10 mouse cellular contexts compared by ENCODE assay signal in the genomic region with DNA sequence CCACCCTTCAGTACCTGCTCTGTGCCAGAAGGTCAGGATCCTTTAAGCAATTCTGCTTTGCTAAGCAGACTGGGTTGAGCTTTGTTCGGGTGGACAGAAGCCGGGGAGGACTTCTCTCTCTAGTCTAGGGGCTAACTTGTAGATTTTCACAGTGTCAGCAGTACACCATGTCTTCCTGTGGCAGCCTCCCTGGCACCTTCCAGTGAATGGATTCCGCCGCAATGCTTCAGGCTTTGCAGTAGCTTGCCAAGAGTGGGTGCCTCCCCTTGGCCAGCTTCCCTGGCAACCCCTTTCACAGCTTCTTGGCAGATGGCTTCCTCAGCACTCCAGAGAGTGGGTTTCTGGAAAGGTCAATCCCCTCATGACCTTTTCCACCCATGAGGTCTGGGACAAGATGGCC. TPM values are rescaled to one million over a fixed set of nuclear protein-coding genes. Genes with fewer than 3 reads are reported as not detected.
DNase-seq lines count a peak whose midpoint lies in the region; ATAC-seq and TF ChIP-seq lines count a peak whose summit lies in the region.
"Had no signal": no experiment of that assay in that cellular context is flagged by ENCODE, and none has a peak within 500 bp of the region (broad histone marks: within the 10 kb centered on the region; RNA-seq: fewer than 3 reads in every experiment).

No protein-coding gene starts in this region.

- no peak for TF ChIP-seq CTCF in liver, postnatal 0 days (IDR thresholded peaks at IDR 0.05; ENCODE audit: low read depth)

- no peak overlapping the region for H3K9ac ChIP-seq in heart, embryonic 11.5 days (ENCODE audit: low read depth, low read length)
- no peak overlapping the region for H3K9ac ChIP-seq in liver, postnatal 0 days (replicated peaks)
- H3K9ac ChIP-seq in liver, embryonic 11.5 days (ENCODE audit: low read depth, low read length), result no peak overlapping the region
- H3K9ac ChIP-seq: midbrain, embryonic 12.5 days had no signal

- peak; percentile 89 for DNase-seq in heart, adult 11 months
- DNase-seq in NIH3T3 (ENCODE audit: low read depth), result peak; percentile 46
- peak; percentile 34 to 51 for DNase-seq in cerebellum, postnatal 25 days
- DNase-seq in layer of hippocampus, adult 9-11 months, result peak; percentile 65
- DNase-seq in right cerebral cortex, postnatal 36 days (ENCODE audit: low spot score in 2 of 2), result peak; percentile 51 to 58
- no peak for DNase-seq in liver, postnatal 0 days
- DNase-seq in liver, embryonic 11.5 days (ENCODE audit: low spot score), result no peak

- TF ChIP-seq EP300 in liver, postnatal 0 days (IDR thresholded peaks at IDR 0.05; ENCODE audit: low read depth), result no peak

- WGBS in heart, embryonic 11.5 days (ENCODE audit: insufficient replicate concordance), result 90% methylated on average over 4 of the region's 4 CpGs
- 80% methylated on average over 4 of the region's 4 CpGs for WGBS in liver, postnatal 0 days (ENCODE audit: insufficient replicate concordance)
- 79% methylated on average over 4 of the region's 4 CpGs for WGBS in liver, embryonic 11.5 days

- H3K9me3 ChIP-seq in heart, embryonic 11.5 days (replicated peaks; ENCODE audit: control insufficient read depth, low read length), result no peaks in the 10 kb centered on the region
- H3K9me3 ChIP-seq in liver, postnatal 0 days (ENCODE audit: low read length), result no peaks in the 10 kb centered on the region
- H3K9me3 ChIP-seq in liver, embryonic 11.5 days (ENCODE audit: control insufficient read depth, low read length), result no peaks in the 10 kb centered on the region
- H3K9me3 ChIP-seq: midbrain, embryonic 12.5 days had no signal

- ATAC-seq in heart, embryonic 11.5 days (replicated peaks; ENCODE audit: insufficient number of reproducible peaks, low FRiP score, low TSS enrichment), result no peak
- ATAC-seq in liver, postnatal 0 days, result no peak
- ATAC-seq in liver, embryonic 11.5 days (replicated peaks; ENCODE audit: low FRiP score), result no peak

- no peaks in the 10 kb centered on the region for H3K36me3 ChIP-seq in heart, embryonic 11.5 days (ENCODE audit: control insufficient read depth, insufficient read depth, low read length)
- no peaks in the 10 kb centered on the region for H3K36me3 ChIP-seq in liver, postnatal 0 days (replicated peaks; ENCODE audit: insufficient read depth, low read length)
- no peaks in the 10 kb centered on the region for H3K36me3 ChIP-seq in liver, embryonic 11.5 days (ENCODE audit: control insufficient read depth, insufficient read depth, low read length)
- H3K36me3 ChIP-seq: midbrain, embryonic 12.5 days had no signal

- no peaks in the 10 kb centered on the region for H3K27me3 ChIP-seq in heart, embryonic 11.5 days (ENCODE audit: control insufficient read depth, insufficient read depth, low read length)
- no peaks in the 10 kb centered on the region for H3K27me3 ChIP-seq in liver, postnatal 0 days (ENCODE audit: insufficient read depth, low read length)
- H3K27me3 ChIP-seq in liver, embryonic 11.5 days (replicated peaks; ENCODE audit: control insufficient read depth, insufficient read depth, low read length), result no peaks in the 10 kb centered on the region
- H3K27me3 ChIP-seq: midbrain, embryonic 12.5 days had no signal

- H3K4me2 ChIP-seq in heart, embryonic 11.5 days, result no peak overlapping the region
- no peak overlapping the region for H3K4me2 ChIP-seq in liver, postnatal 0 days (ENCODE audit: low read depth, low read length)
- H3K4me2 ChIP-seq in liver, embryonic 11.5 days, result no peak overlapping the region
- H3K4me2 ChIP-seq: midbrain, embryonic 12.5 days had no signal

- no peak overlapping the region for H3K27ac ChIP-seq in heart, embryonic 11.5 days (ENCODE audit: low read depth, low read length)
- no peak overlapping the region for H3K27ac ChIP-seq in liver, postnatal 0 days (ENCODE audit: low read depth)
- no peak overlapping the region for H3K27ac ChIP-seq in liver, embryonic 11.5 days (ENCODE audit: low read depth, low read length)
- H3K27ac ChIP-seq: midbrain, embryonic 12.5 days had no signal

- H3K4me3 ChIP-seq in heart, embryonic 11.5 days (ENCODE audit: low read depth, low read length), result no peak overlapping the region
- H3K4me3 ChIP-seq in liver, postnatal 0 days (ENCODE audit: low read depth, low read length), result no peak overlapping the region
- no peak overlapping the region for H3K4me3 ChIP-seq in liver, embryonic 11.5 days (ENCODE audit: low read depth, low read length)
- H3K4me3 ChIP-seq: midbrain, embryonic 12.5 days had no signal

- 0 out of 2 replicates have a peak, but pooled peaks cover 4% of the 10 kb centered on the region for H3K4me1 ChIP-seq in heart, embryonic 11.5 days (ENCODE audit: control insufficient read depth, insufficient read depth, low read length)
- peaks cover 14% of the 10 kb centered on the region for H3K4me1 ChIP-seq in liver, postnatal 0 days (ENCODE audit: insufficient read depth)
- no peaks in the 10 kb centered on the region for H3K4me1 ChIP-seq in liver, embryonic 11.5 days (replicated peaks; ENCODE audit: control insufficient read depth, insufficient read depth, low read length)

RNA-seq across cellular contexts. Expression of a gene that starts 50.5 kb away (rescaled TPM):
- not detected in 2 replicates for polyA plus RNA-seq in heart, embryonic 11.5 days (2014; fragmentation: Nextera tagmentation; extraction: Ambion mirVana)
- not detected in 2 replicates for polyA plus RNA-seq in liver, postnatal 0 days (2015; fragmentation: Nextera tagmentation; extraction: Ambion mirVana)
- polyA plus RNA-seq in liver, embryonic 11.5 days (2014; fragmentation: Nextera tagmentation; extraction: Ambion mirVana), result not detected in 2 replicates
- polyA plus RNA-seq: embryonic facial prominence, embryonic 11.5 days; midbrain, embryonic 12.5 days had no signal

Comparison
In these comparisons a context has a peak if more than half of its experiments do, and no peak if none do; other contexts are left out.
1. DNase-seq: peak in heart, adult 11 months (single experiment), NIH3T3 (single experiment), cerebellum, postnatal 25 days (2 of 2), layer of hippocampus, adult 9-11 months (single experiment) and right cerebral cortex, postnatal 36 days (2 of 2); none in liver, postnatal 0 days (single experiment) and liver, embryonic 11.5 days (single experiment).